Mouse (Mus musculus) layer of hippocampus, adult 18-20 months (tissue): ENCODE results near the gene Gm13941. TPM values are rescaled to one million over a fixed set of nuclear protein-coding genes. Genes with fewer than 3 reads are reported as not detected.
A peak's percentile ranks its signal among the peaks of the same experiment; 100 is the strongest.

Experiments used
- DNase-seq, 2 experiments: peaks; one replicate each; pipeline ENCODE4 v3.0.0; 2022; ENCODE audit warnings: low spot score in 2 of 2
- long read RNA-seq: library from polyadenylated mRNA; stranded (forward); transcript quantifications from one replicate; pipeline ENCODE4 v2.0.0, GENCODE M21; 2021
- total RNA-seq, 2 experiments: library from RNA; stranded (reverse); gene quantifications; 2 replicates each; pipeline ENCODE4 v1.2.3; 2021

Gm13941 gene
- not detected for total RNA-seq
- long read RNA-seq, result 0 reads

GRCm38 (mm10) chr2:111105882-111106281, at the start of gene Gm13941:
TSS of gene Gm13941 (minus strand) at chr2:111105982.
- DNase-seq, result no peak

- no peak for DNase-seq
Measured at GRCm38 (mm10) chr2:111152836-111153235, 47.1 kb upstream of the Gm13941 start, which contains the start of gene Gm15130. TSS of gene Gm15130 (minus strand) at chr2:111152936.

GRCm38 (mm10) chr2:111135739-111136138, 30.0 kb upstream of the Gm13941 start:
- no peak for DNase-seq

GRCm38 (mm10) chr2:111058586-111059261, 47.1 kb downstream of the Gm13941 start:
- DNase-seq, result peak in 1 of 2 experiments; percentile 67

Other genes starting within 250 kb of the Gm13941 start
- gene Ano3, start 155.1 kb downstream of the Gm13941 start, total RNA-seq, result 10 to 100 TPM; 73.2 to 76.1 TPM
- gene Gm15130, start 47.0 kb upstream of the Gm13941 start, total RNA-seq, result not detected
- not detected for gene 4930430A15Rik, start 123.6 kb upstream of the Gm13941 start, total RNA-seq
- not detected for gene Olfr1275, start 129.3 kb upstream of the Gm13941 start, total RNA-seq
- not detected for gene Olfr1276, start 148.5 kb upstream of the Gm13941 start, total RNA-seq
- not detected for gene Olfr1277, start 168.1 kb upstream of the Gm13941 start, total RNA-seq
- gene Olfr1278, start 184.2 kb upstream of the Gm13941 start, total RNA-seq, result not detected
- not detected for gene Olfr1279, start 194.7 kb upstream of the Gm13941 start, total RNA-seq
- not detected for gene Olfr1280, start 208.0 kb upstream of the Gm13941 start, total RNA-seq
- not detected for gene Olfr1281, start 220.5 kb upstream of the Gm13941 start, total RNA-seq
- gene Olfr1282, start 230.1 kb upstream of the Gm13941 start, total RNA-seq, result not detected